Mouse (Mus musculus): ENCODE measurements around the gene Hspd1. TPM values are rescaled to one million over a fixed set of nuclear protein-coding genes. Genes with fewer than 3 reads are reported as not detected.
"Not testable (repeated sequence)": the region's sequence is repeated elsewhere in the genome, so short reads cannot be mapped to it uniquely, and the experiment has no call there.

The Hspd1 gene
- 100 to 1,000 TPM; 160 to 171 TPM for total RNA-seq (2021)

DNA sequence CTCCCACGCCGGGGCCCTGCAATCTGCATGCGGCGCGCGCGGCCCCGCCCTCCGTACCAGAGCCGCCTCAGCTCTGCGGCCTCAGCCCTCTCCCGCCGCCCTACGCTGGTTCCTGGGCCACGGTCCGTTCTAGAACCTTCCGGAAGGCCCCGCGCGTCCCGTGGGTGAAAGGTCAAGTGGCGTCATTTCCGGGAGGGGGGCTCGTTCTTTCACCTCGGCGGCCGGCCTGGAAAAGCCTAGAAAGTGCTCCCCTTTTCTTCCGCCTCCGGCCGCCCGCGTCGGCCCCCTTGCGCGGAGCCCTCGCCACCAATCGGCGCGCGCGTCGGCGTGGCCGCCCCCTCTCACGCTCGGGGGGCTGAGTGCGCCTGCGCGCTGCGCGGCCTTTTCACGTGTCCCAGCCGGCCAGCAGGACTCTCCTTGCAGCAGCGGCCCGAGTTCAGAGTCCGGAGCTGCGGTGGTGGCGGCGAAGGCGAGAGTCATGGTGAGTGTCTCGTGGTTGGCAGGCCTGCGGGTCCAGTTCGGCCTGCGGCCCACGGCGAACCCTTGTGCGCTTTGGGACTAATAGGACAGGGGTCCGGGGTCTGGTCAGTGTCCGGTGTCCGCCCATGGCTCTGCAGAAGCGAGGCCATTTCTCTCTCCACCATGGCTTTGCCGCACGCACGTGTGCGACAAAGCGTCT, at the start of gene Hspd1, which contains the start of gene Hspe1:
Gene Hspd1, minus strand, starts transcription at position 312 of the 679 bp plus-strand sequence.
Gene Hspe1, plus strand, starts transcription at position 201 of the 679 bp plus-strand sequence.
- DNase-seq (ENCODE audit: low spot score in 2 of 2): peak; percentile 97 to 98
- intact Hi-C loops (cut with DNase I): loop anchor here (1.0 to 5.0 kb wide), 5 partner anchors 36 to 149 kb away; partner anchors contain the start of genes Coq10b, Mars2 and Mob4

DNA sequence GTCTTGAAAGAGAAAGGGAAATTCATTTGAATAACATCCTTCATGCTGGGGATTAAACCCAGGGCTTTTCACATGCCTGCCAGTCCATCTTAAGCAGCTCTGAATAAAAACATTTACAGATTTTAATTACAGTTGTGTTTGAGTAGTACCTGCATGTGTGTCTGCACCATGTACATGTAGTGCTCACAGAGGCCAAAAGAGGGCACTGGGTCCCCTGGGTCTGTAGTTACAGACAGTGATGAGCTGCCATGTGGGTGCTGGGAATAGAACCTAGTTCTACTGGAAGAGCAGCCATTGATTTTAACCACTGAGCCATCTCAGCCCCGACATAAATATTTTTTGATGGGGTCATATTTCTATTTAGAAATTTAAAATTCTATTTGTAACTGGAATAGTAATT, 47.8 kb upstream of the Hspd1 start:
- intact Hi-C loops (cut with DNase I): no loop called here

DNA sequence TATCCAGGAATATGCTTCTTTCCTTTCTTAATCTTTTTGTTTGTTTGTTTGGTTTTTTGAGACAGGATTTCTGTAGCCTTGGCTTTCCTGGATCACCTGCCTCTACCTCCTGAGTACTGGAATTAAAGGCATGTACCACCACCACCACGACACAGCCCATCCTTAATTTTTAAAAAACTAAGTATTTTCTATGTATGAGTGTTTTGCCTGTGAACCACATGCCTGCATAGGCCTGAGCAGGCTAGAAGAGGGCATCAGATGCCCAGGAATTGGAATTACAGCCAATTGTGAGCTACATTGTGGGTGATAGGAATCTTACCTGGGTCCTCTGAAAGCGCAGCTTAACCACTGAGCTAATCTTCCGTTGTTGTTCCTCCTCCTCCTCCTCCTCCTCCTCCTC, 46.3 kb upstream of the Hspd1 start:
- intact Hi-C loops (cut with DNase I): no loop called here
- no peak for DNase-seq (ENCODE audit: low spot score in 2 of 2)

More for the DNA sequence above, 47.8 kb upstream of the Hspd1 start:
- no peak for DNase-seq (ENCODE audit: low spot score in 2 of 2)

DNA sequence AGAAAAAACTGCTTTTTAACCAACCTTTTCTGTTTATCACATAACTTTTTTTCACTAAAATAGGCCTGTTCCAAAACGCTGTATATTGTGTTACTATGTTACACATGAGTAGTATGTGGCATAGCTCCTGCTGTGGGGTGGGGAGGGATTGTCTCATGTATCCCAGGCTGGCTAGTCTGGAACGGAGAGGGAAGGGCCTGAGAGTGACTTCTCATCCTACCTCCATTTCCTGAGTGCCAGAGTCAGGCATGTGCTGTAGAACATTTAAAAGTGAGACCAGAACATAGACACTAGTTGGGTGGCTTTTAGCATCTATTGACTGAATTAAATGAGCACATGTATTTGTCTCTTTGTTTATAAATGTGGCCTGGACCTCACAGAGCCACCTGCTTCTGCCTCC, 45.1 kb upstream of the Hspd1 start:
- no peak for DNase-seq (ENCODE audit: low spot score in 2 of 2)
- intact Hi-C loops (cut with DNase I): no loop called here

DNA sequence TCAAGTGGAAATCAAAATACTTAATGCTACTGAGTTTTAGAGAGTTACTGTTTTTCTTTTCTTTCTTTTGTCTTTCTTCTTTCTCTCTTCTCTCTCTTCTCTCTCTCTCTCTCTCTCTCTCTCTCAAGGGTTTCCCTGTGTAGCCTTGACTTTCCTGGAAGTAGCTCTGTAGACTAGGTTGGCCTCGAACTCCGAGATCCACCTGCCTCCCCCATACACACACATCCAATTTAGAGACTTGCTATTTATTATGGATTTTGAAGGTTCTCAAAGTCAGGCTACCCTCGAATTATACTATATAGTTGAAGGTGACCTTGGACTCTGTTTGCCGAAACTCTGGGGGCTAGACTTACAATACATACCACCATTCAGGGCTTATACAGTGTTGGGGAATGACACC, 44.3 kb upstream of the Hspd1 start:
- DNase-seq (ENCODE audit: low spot score in 2 of 2): no peak
- intact Hi-C loops (cut with DNase I): no loop called here

DNA sequence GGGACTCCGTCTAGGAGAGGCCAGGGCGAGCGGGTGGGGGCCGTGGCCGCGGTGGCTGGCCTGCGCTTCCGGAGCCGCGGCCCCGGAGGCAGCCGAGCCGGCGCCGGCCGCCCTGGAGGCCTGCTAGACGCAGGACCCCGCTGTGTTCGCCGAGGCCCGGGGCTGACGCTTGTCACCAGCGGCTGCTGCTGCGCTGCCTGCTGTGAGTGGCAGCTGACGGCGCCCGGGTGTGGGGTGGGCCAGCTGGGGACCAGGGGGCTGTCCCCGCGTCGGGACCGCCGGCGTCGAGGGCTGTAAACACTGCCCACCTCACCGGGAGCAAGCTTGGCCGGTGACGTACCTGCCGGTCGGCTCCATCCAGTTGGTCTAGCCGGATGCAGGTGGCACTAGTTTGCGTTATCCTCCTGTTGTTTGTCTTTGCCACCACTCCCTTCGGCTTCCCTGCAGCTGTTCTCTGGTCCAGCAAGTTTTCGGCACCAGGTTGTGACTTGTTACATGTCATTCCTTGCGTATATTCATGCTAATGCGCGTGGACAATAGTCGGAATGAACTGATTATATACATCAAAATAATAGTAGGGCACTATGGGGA, 43.5 kb upstream of the Hspd1 start:
- intact Hi-C loops (cut with DNase I): loop anchor here (1.0 to 2.0 kb wide), 3 partner anchors 27 to 71 kb away; partner anchors contain the start of genes Hspd1 and Hspe1
- no peak for DNase-seq (ENCODE audit: low spot score in 2 of 2)

DNA sequence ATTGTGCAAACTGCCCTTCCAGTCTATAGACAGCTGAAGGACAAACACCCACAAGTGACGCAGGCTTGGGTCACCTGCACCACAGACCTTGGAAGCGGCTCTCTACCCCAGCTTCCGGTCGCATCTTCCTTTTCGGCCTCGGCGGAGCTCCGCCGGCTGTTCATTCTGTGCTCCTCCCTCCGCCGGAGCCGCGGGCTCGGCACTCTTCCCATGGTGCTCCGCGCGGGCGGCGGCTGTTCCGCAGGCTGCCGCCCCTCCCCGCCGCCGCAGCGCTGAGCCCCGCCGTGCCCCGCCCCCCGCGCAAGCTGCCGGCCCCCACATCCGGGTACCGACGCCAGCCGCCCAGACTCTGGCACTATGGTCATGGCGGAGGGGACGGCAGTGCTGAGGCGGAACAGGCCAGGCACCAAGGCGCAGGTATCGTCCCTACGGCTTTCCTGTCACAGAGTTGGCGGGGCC, 42.9 kb upstream of the Hspd1 start, which contains the start of gene Mob4:
Gene Mob4, plus strand, starts transcription at position 289 of the 459 bp plus-strand sequence.
- intact Hi-C loops (cut with DNase I): loop anchor here (1.0 to 2.0 kb wide), 3 partner anchors 28 to 72 kb away; partner anchors contain the start of genes Hspd1 and Hspe1
- DNase-seq (ENCODE audit: low spot score in 2 of 2): peak; percentile 94

DNA sequence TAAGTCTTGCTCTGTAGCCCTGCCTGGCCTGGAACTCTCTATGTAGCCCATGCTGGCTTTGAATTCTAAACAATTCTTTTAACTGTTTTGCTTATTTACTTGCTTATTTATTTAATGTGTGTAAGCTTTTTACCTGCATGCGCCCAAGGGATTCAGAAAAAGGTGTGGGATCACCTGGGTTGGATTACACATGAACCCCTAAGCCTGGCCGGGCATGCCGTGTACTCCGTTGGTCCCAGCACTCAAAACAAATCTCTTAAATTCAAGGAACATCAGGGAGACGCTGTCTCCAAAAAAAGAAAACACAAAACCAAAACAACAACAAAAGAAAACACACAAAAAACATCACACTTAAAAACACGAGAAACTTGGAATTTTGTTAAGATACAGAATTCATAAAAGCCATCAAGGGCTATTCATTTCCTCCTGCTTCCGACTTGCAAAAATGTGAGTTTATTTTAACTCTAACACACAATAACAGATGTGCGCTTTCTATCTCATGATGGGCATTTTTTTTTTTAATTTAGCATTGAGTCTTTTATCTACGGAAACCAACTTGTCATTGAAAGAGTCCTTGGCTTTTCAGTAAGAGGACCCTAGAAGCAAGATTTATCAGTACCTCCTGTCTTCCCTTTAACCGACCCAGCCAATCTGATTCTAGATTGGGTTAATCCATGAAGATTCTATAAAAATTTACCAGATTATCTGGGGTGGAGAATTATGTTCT, 42.3 kb upstream of the Hspd1 start:
- intact Hi-C loops (cut with DNase I): loop anchor here (2.0 kb wide), 2 partner anchors 28 to 72 kb away; no protein-coding TSS in a partner anchor
- no peak for DNase-seq (ENCODE audit: low spot score in 2 of 2)

DNA sequence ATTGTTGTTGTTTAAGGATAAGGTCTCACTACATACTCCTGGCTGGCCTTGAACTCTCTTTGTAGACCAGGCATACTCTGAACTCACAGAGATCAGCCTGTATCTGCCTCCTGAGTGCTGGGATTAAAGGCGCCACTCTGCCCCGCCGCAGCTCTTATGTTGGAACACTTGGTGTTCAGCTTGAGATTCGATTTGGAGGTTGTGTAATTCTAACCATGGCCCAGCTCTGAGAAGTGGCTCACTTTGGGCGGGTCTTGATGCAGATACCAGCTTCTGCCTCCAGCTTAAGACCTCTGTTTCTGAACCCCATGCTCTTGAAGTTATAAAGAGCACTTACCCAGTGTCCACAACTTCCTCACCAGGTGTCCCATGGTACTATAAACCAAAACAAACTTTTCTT, 41.7 kb upstream of the Hspd1 start:
- intact Hi-C loops (cut with DNase I): loop anchor here (2.0 kb wide), 2 partner anchors 29 to 73 kb away; no protein-coding TSS in a partner anchor
- DNase-seq (ENCODE audit: low spot score in 2 of 2): no peak

DNA sequence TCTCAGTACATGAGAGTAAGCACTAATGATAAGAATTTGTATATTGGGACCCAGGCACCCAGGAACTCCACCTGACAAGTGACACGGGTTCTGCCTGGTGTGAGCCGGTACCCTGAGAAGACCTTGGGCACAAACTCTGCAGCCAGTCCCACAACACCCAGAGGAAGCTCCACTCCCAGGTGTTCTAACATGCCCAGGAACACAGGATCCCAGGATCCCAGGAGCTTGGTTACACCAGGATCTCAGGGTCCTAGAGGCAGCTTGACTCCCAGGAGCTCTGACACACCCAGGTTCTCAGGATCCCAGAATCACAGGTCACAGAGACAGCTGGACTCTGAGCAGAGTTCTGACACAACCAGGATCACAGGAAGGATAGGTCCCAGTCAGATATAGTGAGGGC, 36.1 kb upstream of the Hspd1 start:
- intact Hi-C loops (cut with DNase I); DNase-seq (ENCODE audit: low spot score in 2 of 2): not testable (repeated sequence)

DNA sequence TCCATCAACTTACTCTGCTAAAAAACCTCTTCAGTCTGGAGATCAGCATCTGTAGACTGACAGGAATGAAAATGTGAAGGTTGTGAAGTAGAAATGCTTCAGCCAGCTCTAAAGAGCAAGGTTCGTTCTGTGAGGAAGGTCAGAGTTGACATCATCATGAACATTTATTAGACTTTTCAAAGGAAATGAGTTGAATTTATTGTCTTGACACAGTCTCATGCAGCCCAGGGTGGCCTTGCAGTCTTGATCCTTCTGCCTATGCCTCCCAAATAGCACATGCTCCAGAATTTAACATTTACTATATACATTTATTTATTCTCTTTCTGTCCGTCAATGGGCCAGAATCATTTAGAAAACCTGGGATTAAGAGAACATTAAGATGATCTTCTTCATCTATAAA, 35.5 kb upstream of the Hspd1 start:
- intact Hi-C loops (cut with DNase I): no loop called here
- no peak for DNase-seq (ENCODE audit: low spot score in 2 of 2)

DNA sequence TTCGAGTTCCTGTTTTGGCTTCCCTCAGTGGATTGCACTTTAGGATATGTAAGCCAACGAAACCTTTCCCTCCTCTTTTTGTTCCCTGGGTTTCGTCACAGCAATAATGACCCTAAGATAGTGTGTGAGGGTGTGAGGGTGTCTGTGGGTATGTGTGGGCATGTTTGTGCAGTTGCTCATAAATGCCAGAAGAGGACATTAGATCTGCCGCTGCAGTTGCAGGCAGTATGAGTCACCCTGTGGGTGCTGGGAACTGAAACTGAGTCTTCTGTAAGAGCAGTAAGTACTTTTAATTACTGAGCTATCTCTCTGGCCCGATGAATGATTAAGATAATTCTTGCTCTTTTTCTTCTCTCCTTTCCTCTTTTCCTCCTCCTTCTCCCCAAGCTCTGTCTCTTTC, 35.0 kb upstream of the Hspd1 start:
- intact Hi-C loops (cut with DNase I): no loop called here
- no peak for DNase-seq (ENCODE audit: low spot score in 2 of 2)

DNA sequence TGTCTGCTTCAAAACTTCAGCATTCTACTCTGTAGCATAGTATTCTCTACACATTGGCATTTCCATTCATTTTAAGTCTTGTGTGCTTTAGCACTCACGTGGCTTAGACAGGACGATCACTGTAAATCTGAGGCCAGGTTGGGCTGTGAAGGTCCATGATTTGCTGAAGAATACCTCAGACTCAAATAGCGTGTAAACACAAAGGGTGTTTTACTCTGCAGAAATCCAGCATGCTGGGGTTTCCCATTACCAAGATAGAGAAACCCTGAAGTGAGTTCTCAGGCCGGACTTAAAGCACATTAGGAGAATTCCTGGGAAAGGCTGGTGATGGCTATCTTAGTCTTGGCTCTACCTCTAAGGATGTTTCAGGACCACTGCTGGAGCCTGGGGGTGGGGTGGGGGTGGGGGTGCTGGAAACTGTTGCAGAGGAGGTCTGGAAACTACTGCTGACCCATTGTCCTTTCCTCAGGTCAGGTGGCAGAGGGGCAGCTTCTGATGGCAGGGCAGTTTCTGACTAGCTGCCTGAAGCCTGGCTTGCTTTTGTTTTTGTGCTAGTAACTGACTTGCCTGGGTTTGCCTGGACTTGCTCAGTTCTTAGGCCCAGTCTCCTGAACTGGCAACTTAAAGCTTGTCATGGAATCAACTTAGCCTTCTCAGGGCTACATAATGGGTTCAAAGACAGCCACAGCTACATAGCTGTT, 21.2 kb upstream of the Hspd1 start:
- intact Hi-C loops (cut with DNase I): no loop called here

DNA sequence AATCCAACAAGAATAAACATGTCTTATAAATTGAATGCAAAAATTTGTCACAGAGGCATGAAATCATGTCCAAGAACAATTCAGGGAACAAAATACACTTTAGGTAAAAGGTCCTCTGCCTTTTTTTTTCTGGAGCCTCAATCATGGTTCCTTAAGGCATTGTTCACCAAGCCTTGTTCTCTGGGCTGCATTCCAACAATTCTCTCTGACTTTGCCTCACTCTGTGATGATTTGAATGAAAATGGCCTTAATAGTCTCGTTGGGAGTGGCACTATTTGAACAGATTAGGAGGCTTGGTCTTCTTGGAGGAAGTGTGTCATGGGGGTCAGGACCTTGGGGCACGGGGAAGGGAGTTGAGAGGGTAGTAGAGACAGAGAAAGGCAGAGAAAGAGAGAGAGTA, 20.4 kb upstream of the Hspd1 start:
- intact Hi-C loops (cut with DNase I): no loop called here
- DNase-seq (ENCODE audit: low spot score in 2 of 2): no peak

More for the DNA sequence above, 21.2 kb upstream of the Hspd1 start:
- DNase-seq (ENCODE audit: low spot score in 2 of 2): no peak

DNA sequence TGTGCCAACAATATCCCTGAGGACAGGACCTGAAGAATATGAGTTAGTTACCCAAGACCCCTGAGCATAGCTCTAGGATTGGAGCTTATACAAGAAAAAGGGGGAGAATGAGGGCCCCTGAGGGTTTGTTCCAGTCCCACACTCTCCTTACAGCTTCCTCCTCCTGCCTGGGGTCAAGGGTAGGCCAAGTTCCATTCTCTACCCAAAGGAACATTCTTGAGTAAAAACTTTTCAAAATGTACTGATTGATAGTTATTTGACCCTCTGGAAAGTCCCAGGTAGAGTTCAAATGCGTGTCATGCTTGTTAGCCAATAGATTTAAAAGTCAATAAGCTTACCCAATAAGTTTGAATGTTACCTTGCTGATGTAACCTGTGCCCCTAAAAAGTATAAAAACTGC, 19.6 kb upstream of the Hspd1 start:
- DNase-seq (ENCODE audit: low spot score in 2 of 2): no peak

DNA sequence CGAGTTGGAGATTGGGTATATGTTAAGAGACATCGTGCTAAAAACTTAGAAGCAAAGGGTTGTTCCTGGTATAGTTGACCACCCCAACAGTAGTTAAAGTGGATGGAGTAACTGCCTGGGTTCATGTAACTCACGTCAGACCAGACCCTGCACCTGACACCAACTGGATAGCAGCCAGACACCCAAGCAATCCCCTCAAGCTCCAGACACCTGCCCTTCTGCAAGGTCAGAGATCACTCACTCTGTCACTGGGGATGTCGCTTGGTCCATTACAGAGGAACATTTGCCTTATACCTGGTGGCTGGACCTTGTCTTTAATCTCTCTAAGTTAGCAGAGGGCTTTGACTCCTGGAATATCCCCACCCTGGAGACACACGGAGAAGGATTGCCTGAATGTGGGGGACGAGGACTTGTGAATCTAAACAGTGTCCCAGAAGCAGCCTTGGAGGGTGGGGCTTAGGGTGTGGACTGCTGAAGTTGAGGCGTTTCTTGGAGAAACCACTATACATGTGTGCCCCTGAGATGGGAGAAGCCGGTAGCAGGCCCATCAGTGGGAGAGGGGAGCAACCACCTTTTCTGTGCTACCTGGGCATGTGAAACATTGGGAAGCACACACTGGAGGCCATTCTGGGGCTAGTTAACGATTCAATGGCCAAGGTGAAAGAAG, 19.0 kb upstream of the Hspd1 start:
- intact Hi-C loops (cut with DNase I): no loop called here
- DNase-seq (ENCODE audit: low spot score in 2 of 2): no peak

More for the DNA sequence above, 19.6 kb upstream of the Hspd1 start:
- intact Hi-C loops (cut with DNase I): no loop called here

DNA sequence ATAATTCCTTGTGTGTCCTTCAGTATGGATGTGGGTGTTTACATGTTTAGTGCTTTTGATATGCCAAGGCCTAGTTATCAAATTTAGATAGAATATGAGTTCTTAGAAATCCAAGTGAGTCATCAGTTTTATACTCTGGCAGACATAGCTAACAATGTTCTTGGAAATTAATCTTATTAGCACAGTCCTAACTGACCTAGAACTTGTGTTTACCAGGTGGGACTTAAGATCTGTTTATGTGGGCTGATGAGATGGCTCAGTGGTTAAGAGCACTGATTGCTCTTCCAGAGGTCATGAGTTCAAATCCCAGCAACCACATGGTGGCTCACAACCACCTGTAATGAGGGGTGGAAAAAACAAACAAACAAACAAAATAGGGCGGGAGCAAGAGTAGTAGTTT, 4.4 kb upstream of the Hspd1 start:
- intact Hi-C loops (cut with DNase I): no loop called here
- no peak for DNase-seq (ENCODE audit: low spot score in 2 of 2)

DNA sequence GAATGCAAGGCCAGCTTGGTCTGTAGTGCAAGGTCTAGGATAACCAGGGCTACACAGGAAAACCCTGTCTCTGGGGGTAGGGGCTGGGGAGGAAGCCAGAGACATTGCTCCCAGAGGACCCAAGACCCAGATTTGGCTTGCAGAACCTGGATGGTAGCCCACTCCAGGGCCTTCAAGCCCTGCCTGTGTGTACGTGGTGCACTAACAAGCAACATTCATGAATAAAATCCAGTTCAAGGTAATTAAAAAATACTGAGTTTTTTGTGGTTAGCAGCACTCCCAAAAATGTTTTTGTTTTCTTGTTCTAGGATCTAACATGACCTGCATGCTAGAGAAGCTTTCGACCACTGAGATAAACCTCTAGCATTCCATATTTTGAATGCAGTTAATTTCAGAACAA, 4.0 kb upstream of the Hspd1 start:
- DNase-seq (ENCODE audit: low spot score in 2 of 2): no peak
- intact Hi-C loops (cut with DNase I): no loop called here

DNA sequence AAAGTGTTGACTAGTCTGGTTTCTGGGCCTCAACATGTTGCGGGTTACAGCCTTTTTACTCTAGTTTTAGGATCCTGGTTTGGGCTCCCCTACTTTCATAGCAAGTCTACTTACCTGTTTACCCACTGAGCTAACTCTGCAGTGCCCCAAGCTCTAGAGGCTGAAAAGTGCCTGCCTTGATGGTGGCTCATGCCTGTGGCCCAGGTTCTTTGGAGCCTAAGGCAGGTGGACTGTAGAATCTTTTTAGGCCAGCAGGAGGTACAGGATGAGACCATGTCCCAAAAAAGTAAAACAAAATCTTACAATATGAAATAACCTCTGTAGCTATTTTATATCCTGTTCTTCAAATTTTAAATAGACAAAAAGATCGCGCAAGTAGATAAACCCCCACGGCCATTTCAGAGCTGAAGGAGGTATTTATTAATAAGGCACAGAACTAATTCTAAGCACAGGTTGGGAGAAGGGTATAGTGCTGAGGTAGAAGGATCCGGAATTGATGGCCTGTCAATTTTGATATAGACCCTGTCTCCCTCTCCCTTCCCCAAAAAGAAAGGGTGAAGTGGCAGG, 1.5 kb upstream of the Hspd1 start:
- intact Hi-C loops (cut with DNase I): loop anchor here (5.0 kb wide), 3 partner anchors 37 to 148 kb away; partner anchors contain the start of genes Coq10b and Mars2
- no peak for DNase-seq (ENCODE audit: low spot score in 2 of 2)

All from left cerebral cortex, postnatal 25 days (tissue).